Comparison of ENCODE assay signal across 11 mouse cellular contexts in genomic region chr10:77266281-77266680, GRCm38 (mm10). TPM values are rescaled to one million over a fixed set of nuclear protein-coding genes. Genes with fewer than 3 reads are reported as not detected.
DNase-seq lines count a peak whose midpoint lies in the region; TF ChIP-seq lines count a peak whose summit lies in the region.
"Had no signal": no experiment of that assay in that cellular context is flagged by ENCODE, and none has a peak within 500 bp of the region (broad histone marks: within the 10 kb centered on the region; RNA-seq: fewer than 3 reads in every experiment).

No protein-coding gene starts in this region.

- no peak for TF ChIP-seq CTCF in thymus, adult 2 months (IDR thresholded peaks at IDR 0.05; ENCODE audit: borderline replicate concordance, control insufficient read depth, extremely low read depth, insufficient read depth, low read length, poor library complexity)

- no peak for TF ChIP-seq POLR2A in thymus, adult 2 months (IDR thresholded peaks at IDR 0.05; ENCODE audit: control insufficient read depth, extremely low read depth, insufficient read depth, low read length, poor library complexity)

- no peaks in the 10 kb centered on the region for H3K27me3 ChIP-seq in thymus, adult 2 months (ENCODE audit: control insufficient read depth, insufficient read depth, low read length)

- DNase-seq in adrenal gland, adult (ENCODE audit: inconsistent age in 2 of 2, low spot score in 1 of 2): peak; percentile 40 to 54
- DNase-seq in adrenal gland, adult 8-10 months: no peak
- DNase-seq in layer of hippocampus, adult 11-12 months (ENCODE audit: low spot score): peak; percentile 38
- no peak for DNase-seq in layer of hippocampus, postnatal 10 days (ENCODE audit: low spot score in 2 of 2)
- DNase-seq in kidney, postnatal 4 days: peak; percentile 19 to 49
- peak; percentile 70 to 74 for DNase-seq in lung, postnatal 4 days
- DNase-seq in thymus, adult 2 months: no peak
- DNase-seq in left cerebral cortex, postnatal 10 days (ENCODE audit: extremely low spot score in 1 of 2, low spot score in 2 of 2): no peak
- DNase-seq: adrenal gland, postnatal 10 days; layer of hippocampus, postnatal 36 days had no signal

- intact Hi-C loops in left cerebral cortex, postnatal 10 days (cut with DNase I): no loop called here

- no peak overlapping the region for H3K27ac ChIP-seq in thymus, adult 2 months (ENCODE audit: control insufficient read depth, insufficient read depth, low read length)

- WGBS in thymus, adult 2 months: 71% methylated on average over 8 of the region's 8 CpGs

- H3K4me3 ChIP-seq in thymus, adult 2 months (ENCODE audit: control insufficient read depth, insufficient read depth, low read length): no peak overlapping the region
- H3K4me3 ChIP-seq: hindbrain, embryonic 10.5 days had no signal

- peaks cover 26% of the 10 kb centered on the region for H3K36me3 ChIP-seq in thymus, adult 2 months (ENCODE audit: control insufficient read depth, insufficient read depth, low read length)

- H3K4me1 ChIP-seq in thymus, adult 2 months (replicated peaks; ENCODE audit: control insufficient read depth, insufficient read depth, low read length): no peaks in the 10 kb centered on the region
- H3K4me1 ChIP-seq: hindbrain, embryonic 10.5 days had no signal

RNA-seq across cellular contexts. Expression of gene Pofut2, which starts 7.3 kb away (rescaled TPM):
- 10 to 100 TPM; 82.9 to 90.5 (median 87.2) TPM for total RNA-seq in adrenal gland, adult 8-10 months (2022)
- 10 to 100 TPM; 30.7 to 36.2 TPM for total RNA-seq in layer of hippocampus, postnatal 10 days (2021)
- 50.4 and 60.0 TPM in 2 replicates for polyA plus RNA-seq in thymus, adult 2 months (2012; rRNA removed)
- total RNA-seq in left cerebral cortex, postnatal 10 days (2021): 10 to 100 TPM; 30.0 to 33.5 TPM

Comparison
In these comparisons a context has a peak if more than half of its experiments do, and no peak if none do; other contexts are left out.
1. DNase-seq: peak in adrenal gland, adult (2 of 2), layer of hippocampus, adult 11-12 months (single experiment), kidney, postnatal 4 days (2 of 2) and lung, postnatal 4 days (2 of 2); none in adrenal gland, adult 8-10 months (single experiment), layer of hippocampus, postnatal 10 days (0 of 2), thymus, adult 2 months (single experiment) and left cerebral cortex, postnatal 10 days (0 of 2).